Mouse (Mus musculus): ENCODE measurements around the gene 9430015G10Rik.
"Not testable (repeated sequence)": the region's sequence is repeated elsewhere in the genome, so short reads cannot be mapped to it uniquely, and the experiment has no call there.

Gene 9430015G10Rik

DNA sequence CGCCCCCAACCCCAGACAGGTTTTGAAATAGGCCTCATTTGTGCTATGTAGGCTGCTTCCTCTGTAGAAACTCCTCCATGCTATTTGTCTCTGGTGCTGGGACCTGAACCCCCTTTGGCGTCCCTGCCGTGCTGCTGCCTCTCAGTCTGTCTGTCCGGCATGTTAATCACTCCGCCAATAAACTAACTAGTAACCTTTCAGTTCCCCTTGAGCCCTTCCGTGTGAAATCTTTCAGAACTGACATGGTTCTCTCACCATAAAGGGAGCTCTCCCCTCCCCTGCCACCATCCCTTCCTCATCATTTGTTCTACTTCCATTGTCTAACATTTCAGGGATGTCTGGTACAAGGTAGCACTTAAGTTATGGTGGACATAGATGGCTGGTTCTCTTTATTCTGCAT is 10.4 kb upstream of the 9430015G10Rik start:
- no peak for DNase-seq

DNA sequence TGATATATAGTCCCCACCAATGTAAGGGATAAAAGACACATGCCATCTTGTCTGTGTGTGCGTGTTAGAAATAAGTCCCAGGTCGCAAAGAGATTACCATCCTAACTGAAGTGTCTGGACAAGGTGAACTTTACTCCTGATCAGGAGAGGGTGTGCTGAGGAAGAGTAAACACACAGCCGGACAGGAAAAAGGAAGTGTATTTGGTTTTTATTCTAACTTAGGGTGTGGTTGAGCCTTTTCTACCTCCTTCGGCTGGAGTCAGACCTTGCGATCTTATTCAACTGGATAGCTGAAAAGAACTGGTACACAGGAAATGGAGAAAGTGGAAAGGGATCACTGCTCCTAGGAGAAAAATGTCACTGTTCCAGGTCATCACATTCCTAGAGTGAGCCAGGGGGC is 9.3 kb upstream of the 9430015G10Rik start:
- DNase-seq = no peak

DNA sequence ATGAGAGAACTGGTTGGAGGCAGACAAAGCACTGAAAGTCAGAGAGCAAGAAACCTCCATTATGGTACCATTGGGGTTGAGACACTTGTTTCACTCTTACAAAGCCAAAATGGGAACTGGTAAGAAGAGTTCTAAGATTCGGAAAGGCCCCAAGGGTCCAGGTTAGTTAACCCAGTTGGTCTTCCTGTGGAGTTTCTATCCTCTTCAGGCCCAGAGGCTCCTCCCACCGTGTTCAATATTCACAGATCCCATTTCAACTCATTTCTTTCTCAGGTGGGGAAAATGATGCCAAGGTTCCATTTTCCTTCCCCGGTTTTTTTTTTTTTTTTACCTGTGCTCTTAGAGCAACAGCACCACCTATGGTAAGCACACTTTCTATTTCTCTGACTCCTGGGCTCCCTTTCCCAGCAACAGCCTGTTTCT is 8.3 kb upstream of the 9430015G10Rik start:
- no peak for DNase-seq

DNA sequence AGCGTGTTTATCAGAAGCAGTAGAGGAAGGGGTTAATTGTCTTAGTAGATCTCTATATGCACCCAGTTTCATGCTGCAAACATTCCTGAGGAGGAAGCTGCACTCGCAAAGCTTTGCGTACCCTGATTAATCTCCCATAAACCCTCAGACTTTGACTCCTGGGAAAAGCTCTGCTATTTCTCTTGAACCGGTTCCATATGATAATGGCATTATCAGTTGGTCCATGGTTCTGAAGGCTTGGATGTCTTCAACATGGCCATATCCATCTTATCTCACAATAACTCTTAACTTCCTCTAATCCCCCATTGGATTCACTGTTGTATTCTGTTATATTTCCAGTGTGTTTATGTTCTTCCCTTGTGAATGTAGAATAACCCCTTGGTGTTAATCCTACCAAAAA is 6.4 kb upstream of the 9430015G10Rik start:
- DNase-seq = no peak

DNA sequence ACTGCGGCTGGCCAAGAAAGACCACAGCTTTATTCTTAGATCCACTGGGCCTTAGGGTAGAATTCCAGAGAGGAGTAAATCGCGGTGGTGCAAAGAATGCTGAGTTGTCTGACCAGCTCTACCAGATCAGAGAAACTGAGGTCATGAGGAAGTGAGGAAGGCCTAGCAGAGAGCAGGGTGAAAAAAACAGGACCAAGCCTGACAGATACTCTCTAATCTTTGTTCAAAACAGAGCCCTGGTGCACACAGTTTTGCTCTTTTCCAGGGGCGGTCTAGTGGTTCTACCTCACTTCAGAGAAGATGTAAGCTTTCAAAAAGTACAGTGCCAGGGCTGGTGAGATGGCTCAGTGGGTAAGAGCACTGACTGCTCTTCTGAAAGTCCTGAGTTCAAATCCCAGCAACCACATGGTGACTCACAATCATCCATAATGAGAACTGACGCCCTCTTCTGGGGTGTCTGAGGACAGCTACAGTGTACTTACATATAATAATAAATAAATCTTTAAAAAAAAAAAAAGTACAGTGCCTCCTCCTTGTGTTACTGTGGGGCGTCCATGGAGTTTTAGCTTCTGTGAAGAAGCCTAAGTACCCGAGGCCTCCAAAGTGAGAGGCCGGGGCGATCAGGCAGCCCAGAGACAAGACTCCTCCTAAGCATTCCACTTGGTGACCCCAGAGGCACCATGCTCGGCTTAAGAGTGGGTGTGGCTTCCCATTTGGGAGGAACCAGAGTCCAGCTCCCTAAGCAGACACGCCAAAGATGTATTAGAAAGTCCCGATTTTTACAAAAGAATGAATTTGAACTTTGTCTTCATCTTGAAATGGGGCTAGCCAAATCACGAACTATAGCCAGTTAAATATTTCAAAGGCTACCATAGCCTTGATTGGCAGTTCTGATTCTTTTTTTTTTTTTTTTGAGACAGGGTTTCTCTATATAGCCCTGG is 906 bp upstream of the 9430015G10Rik start:
- peak; percentile 75 for DNase-seq

DNA sequence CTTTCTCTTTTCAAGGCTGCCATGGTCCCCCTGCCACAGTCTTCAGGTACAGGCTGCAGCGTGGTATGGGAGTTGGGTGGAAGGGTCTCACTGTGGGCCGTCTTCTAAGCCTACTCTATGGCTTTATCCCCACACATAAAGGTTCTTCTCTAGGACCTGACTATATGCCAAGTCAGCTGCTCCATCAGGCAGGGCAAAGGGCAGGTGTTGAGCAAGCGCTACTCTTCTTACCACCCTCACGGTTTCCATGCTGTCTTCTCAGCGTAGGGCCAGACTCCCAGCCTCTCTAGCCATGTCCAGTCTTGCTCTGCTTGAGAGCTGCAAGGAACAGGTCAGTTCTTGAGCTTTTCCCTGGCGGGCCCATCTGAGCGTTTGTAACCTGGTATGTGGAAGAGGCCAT is 14.3 kb downstream of the 9430015G10Rik start:
- no peak for DNase-seq

DNA sequence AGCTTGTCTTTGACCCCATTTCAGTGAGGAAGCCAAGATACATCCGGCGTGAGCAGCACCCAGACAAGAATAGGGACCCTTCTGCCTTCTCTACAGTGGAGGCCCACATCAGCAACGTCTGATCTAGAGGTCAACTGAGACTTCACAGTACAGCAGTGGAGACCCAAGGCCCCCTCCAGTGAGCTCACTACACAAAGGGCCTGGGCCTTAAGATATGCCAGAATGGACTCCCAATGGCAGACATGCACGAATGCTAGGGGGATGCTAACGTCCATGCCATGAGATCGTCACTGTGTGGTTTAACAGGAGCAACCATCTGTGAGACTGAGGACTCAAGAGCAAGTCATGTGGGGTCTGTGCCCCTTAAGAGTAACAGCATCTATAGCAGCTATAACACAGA is 15.6 kb downstream of the 9430015G10Rik start:
- no peak for DNase-seq

DNA sequence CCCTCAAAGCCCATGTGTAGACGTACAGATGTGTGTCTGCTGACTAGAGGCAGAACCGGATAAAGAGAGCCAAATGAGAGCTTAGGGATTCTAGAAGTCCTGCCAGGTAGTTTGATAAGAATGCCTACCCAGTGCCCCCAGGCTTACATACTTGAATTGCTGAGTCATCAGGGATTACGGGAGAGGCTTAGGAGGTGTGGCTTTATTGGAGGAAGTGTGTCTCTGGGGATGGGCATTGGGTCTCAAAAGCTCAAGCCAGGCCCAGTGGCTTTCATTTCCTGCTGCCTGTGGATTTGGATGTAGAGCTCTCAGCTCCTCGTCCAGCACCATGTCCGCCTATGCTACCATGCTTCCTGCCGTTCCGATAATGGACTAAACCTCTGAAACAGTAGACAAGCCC is 17.1 kb downstream of the 9430015G10Rik start:
- no peak for DNase-seq

DNA sequence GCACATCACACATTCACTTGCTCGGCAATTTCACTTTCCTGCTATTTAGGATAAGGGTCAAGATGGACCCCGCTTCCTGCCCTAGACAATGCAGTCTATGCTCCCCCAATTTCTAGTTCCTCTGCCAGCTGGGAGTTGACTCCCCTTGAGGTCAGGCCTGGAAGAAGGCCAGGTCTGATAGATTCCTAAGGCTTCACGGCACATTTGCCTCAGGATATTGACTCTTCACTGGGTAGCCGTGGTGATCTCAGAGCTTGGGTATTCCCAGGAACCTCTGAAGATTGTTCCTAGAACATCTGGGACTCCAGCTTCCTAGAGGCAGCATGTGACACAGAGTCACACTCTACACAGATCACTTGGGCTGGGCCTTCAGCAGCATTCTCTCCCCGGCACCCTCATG is 19.0 kb downstream of the 9430015G10Rik start:
- no peak for DNase-seq

DNA sequence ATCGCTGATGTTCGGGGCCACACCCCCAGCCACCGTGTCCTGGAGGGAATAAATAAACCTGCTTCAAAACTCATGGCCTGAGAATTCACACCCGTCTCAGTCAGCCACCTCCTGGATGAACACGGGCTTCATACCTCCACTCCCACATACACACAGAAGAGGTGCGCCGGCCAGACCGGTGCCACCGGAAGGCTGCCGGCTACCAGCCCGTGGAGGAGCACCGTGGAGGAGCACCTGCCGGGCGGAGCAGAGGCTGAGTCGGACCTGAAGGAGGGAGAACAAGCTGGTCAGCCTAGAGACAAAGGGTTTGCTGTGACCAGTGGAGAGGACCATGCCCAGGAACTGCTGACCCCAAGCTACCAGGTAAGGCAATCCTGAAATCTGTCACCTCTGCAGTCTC is 20.7 kb downstream of the 9430015G10Rik start, which contains the start of gene Rnf223:
Gene Rnf223, plus strand, starts transcription at position 78 of the 400 bp plus-strand sequence.
- no peak for DNase-seq

DNA sequence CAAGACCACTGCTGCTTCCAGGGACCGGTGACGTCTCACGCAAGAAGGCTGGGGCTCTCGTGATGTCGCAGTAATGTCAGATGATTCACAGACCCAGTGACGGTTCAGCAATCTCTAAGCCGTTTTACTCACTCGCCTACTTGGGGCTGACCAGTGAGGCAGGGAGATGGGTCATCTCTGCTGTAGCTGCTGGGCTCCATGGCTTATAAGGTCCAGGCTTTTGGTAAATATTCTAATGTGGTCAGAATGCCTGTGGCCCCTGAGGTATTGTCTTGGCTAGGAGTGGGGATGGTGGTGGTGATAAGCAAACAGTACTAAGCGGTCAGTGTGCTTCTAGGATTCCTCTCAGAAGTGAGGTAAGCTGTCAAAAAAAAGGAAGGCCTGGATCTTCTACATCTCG is 21.2 kb downstream of the 9430015G10Rik start:
- no peak for DNase-seq

DNA sequence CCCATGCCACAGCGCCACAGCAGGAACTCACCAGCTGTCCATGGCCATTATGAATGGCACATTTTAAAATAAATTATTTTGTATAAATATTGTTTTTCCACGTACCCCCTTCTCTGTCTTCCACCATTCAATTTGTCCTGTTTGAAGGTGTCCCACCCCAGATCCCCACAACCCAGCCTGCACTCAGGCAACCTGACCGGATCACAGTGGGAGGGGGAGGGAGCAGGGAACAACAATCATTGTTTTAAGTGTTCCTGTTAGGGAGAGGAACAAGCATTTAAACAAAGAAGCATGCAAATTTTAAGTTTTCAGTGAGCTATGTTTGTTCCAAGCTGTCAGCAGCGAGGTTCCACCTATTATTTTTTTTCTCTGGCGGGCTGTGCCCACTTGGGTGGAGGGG is 23.6 kb downstream of the 9430015G10Rik start:
- DNase-seq = no peak

DNA sequence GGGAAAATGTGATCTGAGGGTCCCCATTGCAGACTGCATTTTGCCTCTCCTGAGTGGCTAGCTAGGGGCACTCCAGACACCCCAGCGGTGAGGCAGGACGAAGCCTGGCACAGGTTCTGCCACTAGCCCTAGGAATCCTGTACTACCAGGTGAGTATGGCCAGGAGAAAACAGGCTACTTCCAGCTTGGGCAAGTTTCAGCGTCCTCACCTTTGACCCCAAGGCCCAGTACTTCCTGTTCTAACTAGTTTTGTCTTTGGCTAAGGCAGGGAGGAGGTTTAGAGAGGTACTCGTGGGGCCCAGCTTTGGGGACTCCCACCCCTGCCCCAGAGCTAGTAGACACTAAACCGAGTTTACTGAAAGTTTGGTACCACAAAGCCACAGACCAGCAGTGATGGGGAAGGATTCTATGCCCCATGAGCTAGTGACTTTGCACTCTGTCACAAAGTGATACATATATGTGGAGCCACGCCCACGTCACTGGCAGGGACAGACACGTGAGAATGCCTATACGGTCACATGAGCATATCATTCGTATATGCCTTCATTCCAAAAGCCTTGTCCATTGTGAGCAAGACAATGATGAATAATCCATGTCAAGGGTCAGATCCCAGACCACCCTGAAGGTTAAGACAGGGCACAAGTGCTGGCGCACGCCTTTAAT is 24.3 kb downstream of the 9430015G10Rik start:
- DNase-seq = no peak

DNA sequence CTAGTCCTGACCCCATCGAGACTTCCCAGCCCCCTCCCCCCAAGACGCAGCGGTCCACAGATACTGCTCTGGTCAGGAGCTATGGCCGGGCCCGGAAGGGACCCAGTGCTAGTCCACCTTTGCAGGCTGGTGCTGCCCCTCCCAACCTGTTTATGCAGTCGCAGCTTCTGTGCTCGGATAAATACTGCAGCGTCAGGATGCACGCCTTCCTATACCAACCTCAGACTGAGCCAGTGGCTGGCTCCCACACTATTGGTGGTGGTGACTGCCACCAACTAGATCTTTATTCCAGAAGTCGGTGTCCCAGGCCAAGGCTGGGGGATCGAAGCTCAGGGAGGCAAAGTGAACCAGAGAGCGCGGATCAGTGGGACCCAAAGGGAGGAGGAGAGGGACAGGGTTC is 25.3 kb downstream of the 9430015G10Rik start:
- no peak for DNase-seq

DNA sequence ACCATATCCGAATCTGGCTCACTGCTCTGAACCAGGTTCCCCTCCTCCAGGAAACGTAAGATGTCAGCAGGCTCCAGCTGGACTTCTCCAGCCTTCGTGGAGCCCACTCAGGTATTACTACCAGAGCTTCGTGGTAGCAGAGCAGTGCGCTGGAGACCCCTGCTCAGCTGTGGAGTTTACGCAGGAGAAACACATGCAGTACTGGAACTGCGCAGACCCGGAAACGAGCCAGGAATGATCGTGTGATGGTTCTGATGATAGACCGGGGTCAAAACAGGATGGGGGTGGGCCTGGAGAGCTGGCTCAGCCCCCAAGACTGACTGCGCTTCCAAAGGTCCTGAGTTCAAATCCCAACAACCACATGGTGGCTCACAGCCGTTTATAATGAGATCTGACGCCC is 26.0 kb downstream of the 9430015G10Rik start:
- no peak for DNase-seq

DNA sequence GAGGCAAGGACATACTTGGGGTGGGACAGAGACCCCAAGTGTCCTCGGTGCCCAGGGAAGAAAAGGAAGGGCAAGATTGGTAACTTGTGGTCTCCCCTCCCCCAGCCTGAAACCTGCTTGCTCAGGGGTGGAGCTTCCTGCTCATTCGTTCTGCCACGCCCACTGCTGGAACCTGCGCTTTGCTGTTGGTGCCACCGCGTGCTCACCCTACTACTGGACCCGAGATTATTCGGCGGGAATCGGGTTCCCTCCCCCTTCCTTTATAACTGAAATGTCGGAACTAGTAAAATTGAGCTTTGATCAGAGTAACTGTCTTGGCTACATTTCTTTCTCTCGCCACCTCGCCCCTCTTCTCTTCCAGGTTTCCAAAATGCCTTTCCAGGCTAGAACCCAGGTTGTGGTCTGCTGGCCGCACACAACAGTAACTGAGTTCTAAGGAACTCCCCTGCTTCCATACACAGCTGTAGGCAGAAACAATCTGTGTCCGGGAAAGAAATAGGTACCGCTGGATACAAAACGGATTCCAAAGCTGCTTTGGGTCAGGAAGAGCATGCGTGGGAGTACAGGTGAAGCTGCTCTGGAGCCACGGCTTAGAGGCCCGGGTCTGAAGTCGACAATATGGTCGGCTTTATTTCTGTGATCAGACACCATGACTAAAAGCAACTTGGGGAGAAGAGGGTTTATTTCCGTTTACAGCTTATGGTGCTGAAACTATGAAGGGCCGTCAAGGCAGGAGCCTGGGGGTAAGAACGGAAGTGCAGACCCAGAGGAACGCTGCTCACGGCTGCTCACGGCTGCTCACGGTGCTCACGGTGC is 26.7 kb downstream of the 9430015G10Rik start:
- no peak for DNase-seq

DNA sequence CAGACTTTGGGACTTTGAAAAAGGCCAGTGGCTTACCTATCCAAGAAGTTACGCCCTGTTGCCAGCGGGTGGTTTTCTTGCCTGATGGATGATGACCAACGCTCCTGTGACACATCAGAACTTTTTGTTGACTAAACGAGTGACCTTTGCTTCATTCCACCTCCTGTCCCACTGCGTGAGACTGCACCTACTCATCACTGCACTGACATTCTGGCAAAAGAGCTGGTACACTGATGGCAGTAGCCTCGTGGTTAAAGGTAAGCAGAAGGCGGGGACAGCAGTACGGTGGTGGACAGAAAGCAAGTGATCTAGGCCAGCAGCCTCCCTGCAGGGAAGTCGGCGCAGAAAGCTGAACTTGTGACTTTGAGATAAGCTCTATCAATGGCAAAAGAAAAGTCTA is 41.1 kb downstream of the 9430015G10Rik start:
- not testable (repeated sequence) for DNase-seq

DNA sequence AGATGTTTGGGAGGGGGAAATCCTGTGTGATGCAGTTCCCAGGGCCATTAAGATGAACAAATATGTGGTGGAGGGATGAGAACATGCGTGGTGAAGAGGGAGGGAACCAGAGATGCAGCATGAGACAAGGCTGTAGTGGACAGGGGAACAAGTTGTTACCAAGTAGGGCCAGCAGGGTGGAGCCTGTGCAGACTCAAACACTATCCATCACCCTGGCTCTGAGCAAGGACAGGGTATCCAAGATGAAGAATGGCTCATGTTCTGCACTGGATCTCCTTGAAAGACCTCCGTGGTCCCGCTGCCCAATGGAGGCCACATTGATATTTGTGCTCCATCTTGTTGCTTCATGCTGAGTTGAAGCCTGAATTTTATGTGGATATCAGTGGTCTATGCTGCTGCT is 45.0 kb downstream of the 9430015G10Rik start:
- DNase-seq = no peak

DNA sequence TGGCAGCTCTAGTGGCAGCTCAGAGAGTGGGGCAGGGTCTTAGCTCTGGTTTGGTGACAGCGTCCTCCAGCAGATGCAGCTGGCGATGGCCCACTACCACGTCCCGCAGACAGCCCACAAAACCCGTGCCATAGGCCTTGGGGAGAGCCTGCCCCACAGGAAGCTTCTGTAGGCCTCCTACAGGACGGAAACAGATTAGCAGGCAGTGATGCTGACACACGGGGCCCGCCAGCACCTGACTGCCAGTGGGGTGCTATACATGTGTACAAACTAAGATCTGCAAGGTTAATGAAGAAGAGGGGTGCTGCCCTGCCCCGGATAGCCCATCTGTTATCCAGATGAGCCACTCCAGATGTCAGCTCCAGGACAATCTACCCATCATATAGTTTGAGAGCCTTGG is 56.7 kb downstream of the 9430015G10Rik start:
- no peak for DNase-seq

DNA sequence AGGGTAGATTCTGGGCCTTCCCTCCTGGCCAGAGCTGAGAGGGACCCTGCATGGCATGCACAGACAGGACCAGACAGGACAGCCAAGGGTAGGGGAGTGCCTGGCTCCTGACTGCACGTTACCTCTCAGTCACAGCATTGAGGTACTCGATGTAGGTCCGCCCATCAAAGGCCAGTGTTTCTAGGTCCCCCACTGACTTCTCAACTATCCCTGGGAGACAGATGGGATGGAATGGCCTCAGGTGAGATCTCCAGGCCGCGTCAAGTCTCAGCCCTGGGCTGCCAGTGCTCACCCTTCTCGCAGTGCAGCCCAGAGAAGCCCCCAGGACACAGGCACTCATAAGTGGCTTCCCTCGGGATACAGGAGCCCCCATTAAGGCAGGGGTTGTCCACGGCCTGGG is 58.8 kb downstream of the 9430015G10Rik start:
- DNase-seq = no peak

DNA sequence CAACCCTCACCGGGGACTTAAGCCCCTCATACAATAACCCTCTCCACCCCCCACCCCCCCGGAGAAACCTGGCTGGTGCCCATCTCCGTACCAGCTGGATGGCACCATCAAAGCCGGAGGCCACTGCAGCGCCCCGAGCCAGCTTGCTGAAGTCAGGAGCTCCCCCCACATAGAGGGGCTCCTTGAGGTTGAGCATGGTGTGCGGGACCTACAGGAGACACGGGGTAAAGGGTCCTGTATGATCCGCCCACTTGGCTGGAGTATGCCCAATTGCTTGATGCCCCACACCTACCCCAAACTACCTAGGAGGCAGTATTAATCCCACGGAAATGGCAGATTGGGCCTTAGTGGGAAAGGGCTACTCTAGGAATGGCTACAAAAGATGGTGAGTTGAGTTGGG is 59.3 kb downstream of the 9430015G10Rik start:
- no peak for DNase-seq

DNA sequence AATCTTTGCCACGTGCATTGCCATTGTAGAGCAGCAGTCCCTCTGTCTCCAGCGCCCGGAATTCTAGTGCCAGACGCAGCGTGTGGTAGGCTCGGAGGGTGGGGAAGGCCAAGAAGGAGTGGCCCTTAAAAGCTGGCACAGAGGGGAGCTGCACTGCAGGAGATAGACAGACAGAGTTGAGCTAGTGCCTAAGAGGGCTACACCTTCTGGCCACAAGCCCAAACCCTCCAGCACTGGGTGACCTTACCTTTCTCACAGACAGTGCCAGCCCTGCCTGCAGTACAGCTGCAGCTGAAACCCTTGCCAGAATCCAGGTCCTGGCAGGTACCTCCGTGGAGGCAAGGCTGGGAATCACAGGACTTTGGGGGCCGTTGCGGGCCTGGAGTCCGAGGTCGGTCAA is 62.0 kb downstream of the 9430015G10Rik start:
- DNase-seq = no peak
